Mouse (Mus musculus) neural tube, embryonic 11.5 days (tissue): Measurements from ENCODE around the gene Bmp6. TPM values are rescaled to one million over a fixed set of nuclear protein-coding genes. Genes with fewer than 3 reads are reported as not detected.

ENCODE experiments used
- ATAC-seq: fragments of 200-750 bp; cut with Nextera tagmentation; 2 replicates; pipeline ENCODE4 v1.8.0; 2017; ENCODE audit warnings: moderate number of reproducible peaks, mild to moderate bottlenecking, moderate TSS enrichment, moderate library complexity; ENCODE audit not compliant: insufficient read depth, low FRiP score, low TSS enrichment
- DNase-seq: peaks from one replicate; pipeline ENCODE4 v3.0.0-alpha.2; 2015; ENCODE audit warnings: low spot score
- H3K27ac ChIP-seq: fragments of 300-500 bp; sonication (generic); 2 replicates; pipeline ENCODE4 v1.5.1; 2014; ENCODE audit warnings: low read depth, mild to moderate bottlenecking, low read length
- H3K27me3 ChIP-seq: fragments of 300-500 bp; sonication (generic); 2 replicates; pipeline ENCODE4 v1.6.1; 2014; ENCODE audit warnings: mild to moderate bottlenecking, low read length, mixed read lengths; ENCODE audit not compliant: control insufficient read depth, insufficient read depth
- H3K36me3 ChIP-seq: fragments of 300-500 bp; sonication (generic); 2 replicates; pipeline ENCODE4 v1.6.1; 2014; ENCODE audit warnings: mild to moderate bottlenecking, low read length, moderate library complexity, mixed read lengths; ENCODE audit not compliant: control insufficient read depth, insufficient read depth
- H3K4me1 ChIP-seq: fragments of 300-500 bp; sonication (generic); 2 replicates; pipeline ENCODE4 v1.6.1; 2014; ENCODE audit warnings: low read length, mixed read lengths; ENCODE audit not compliant: control insufficient read depth, insufficient read depth
- H3K4me2 ChIP-seq: fragments of 300-500 bp; sonication (generic); 2 replicates; pipeline ENCODE4 v1.6.1; 2014; ENCODE audit warnings: low read depth, mild to moderate bottlenecking, moderate library complexity
- H3K4me3 ChIP-seq: fragments of 300-500 bp; sonication (generic); 2 replicates; pipeline ENCODE4 v1.5.1; 2014; ENCODE audit warnings: low read depth, low read length
- H3K9ac ChIP-seq: fragments of 300-500 bp; sonication (generic); 2 replicates; pipeline ENCODE4 v1.6.1; 2014; ENCODE audit warnings: mild to moderate bottlenecking, low read length
- H3K9me3 ChIP-seq: fragments of 300-500 bp; sonication (generic); 2 replicates; pipeline ENCODE4 v1.6.1; 2016; ENCODE audit warnings: low read length; ENCODE audit not compliant: control insufficient read depth
- WGBS: fragments of 180-500 bp; shearing (Covaris S2); extraction: QIAGEN DNeasy Blood & Tissue Kit; methylation state at CpG from one replicate; pipeline ENCODE4 v1.1.7; 2014; 5-methylcytosine and 5-hydroxymethylcytosine counted together
- polyA plus RNA-seq: library from polyadenylated mRNA; unstranded; fragments of >200 nt; fragmentation: Nextera tagmentation; extraction: Ambion mirVana; gene quantifications from 2 replicates; pipeline ENCODE4 v1.2.1, GENCODE M21; 2014

Bmp6 gene
- polyA plus RNA-seq, 1 experiment from 2014 or later = 2.2 TPM

DNA sequence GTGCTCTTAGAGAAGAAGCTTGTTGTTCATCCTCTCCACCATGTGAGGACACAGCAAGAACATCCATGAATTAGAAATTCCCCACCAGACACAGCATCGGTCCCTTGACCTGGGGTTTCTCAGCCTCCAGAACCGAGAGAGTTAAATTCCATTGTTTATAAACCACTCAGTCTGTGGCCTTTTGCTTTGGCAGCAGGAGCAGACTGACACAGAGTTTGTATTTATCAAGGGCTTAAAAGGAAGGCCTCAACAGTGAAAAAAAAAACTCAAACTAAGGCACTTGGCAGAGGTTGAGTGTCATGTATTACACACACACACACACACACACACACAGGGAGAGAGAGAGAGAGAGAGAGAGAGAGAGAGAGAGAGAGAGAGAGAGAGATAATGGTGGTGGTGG, 17.5 kb upstream of the Bmp6 start:
- Histone ChIP-seq H3K36me3 (no peaks in the 10 kb centered on the region), H3K9ac (no peak overlapping the region), H3K4me2 (no peak overlapping the region), H3K4me3 (no peak overlapping the region), H3K27me3 (no peaks in the 10 kb centered on the region), H3K9me3 (no peaks in the 10 kb centered on the region), H3K27ac (no peak overlapping the region), H3K4me1 (no peaks in the 10 kb centered on the region)
- DNase-seq = no peak
- ATAC-seq = no peak
- WGBS = 67% methylated on average over 2 of the region's 2 CpGs

DNA sequence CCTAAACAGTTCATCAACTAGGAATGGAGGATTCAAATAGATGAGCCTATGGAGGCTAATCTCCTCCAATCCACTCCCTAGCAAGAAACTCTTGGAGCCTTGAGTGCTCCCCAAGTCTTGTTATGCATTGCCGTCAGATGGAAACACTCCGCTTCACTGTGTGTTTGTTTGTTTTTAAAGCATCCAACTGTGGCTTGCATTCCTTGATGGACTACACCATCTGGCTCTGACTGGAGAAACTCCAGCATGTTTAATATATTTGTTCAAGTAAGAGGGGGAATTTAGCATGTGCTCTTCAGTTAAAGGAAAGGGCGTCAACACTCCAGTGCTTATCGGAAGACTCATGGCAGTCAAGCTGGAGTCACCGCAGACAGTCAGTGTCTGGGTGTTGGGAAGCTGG, 11.4 kb upstream of the Bmp6 start:
- Histone ChIP-seq H3K9ac (no peak overlapping the region), H3K4me3 (no peak overlapping the region), H3K27me3 (no peaks in the 10 kb centered on the region), H3K36me3 (no peaks in the 10 kb centered on the region), H3K4me2 (no peak overlapping the region), H3K27ac (no peak overlapping the region), H3K4me1 (no peaks in the 10 kb centered on the region), H3K9me3 (no peaks in the 10 kb centered on the region)
- DNase-seq (no peak), ATAC-seq (no peak)
- WGBS = 83% methylated on average over 5 of the region's 5 CpGs

DNA sequence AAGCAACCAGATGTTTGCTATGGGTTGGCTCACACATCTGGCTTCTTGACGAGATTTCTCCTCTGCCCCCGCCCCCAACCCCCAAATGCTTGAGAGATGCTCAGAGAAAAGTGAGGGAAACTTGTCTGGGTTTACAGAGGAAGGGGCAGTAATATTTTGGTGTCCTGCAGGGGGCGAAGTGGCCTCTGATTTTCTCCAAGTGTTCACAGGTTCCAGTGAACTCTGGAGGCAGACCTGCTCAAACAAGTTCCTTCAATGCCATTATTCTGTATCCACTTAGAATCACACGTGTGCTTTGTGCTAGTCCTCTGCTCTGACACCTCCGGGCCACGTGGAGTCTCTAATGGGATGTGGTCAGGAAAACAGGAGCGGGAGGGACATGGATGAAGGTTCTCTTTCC, 2.3 kb upstream of the Bmp6 start:
- Histone ChIP-seq H3K27me3 (peaks cover 40% of the 10 kb centered on the region), H3K36me3 (no peaks in the 10 kb centered on the region), H3K4me3 (no peak overlapping the region), H3K9me3 (no peaks in the 10 kb centered on the region), H3K4me2 (no peak overlapping the region), H3K4me1 (peaks cover 9% of the 10 kb centered on the region; the same call in 1 of the 2 replicates), H3K27ac (no peak overlapping the region), H3K9ac (no peak overlapping the region)
- DNase-seq (peak; percentile 62), ATAC-seq (no peak)
- 32% methylated on average over 7 of the region's 7 CpGs for WGBS

- Histone ChIP-seq H3K4me2 (no peak overlapping the region), H3K36me3 (no peaks in the 10 kb centered on the region), H3K4me3 (no peak overlapping the region), H3K27me3 (peaks cover 45% of the 10 kb centered on the region), H3K9ac (no peak overlapping the region), H3K9me3 (no peaks in the 10 kb centered on the region), H3K4me1 (peaks cover 9% of the 10 kb centered on the region; the same call in 1 of the 2 replicates), H3K27ac (no peak overlapping the region)
- 71% methylated on average over 2 of the region's 2 CpGs for whole genome bisulfite sequencing
- ATAC-seq (no peak), DNase-seq (no peak)
These were observed 1.7 kb upstream of the Bmp6 start for GRCm38 (mm10) chr13:38343202-38343601.

GRCm38 (mm10) chr13:38345431-38345820, 519 bp downstream of the Bmp6 start:
- peaks cover 45% of the 10 kb centered on the region for H3K27me3 ChIP-seq
- peak overlapping the region; percentile 10; the same call in 1 of the 2 replicates for H3K9ac ChIP-seq
- no peaks in the 10 kb centered on the region for H3K9me3 ChIP-seq
- WGBS = 0% methylated on average over 32 of the region's 32 CpGs
- H3K4me3 ChIP-seq = peak overlapping the region; percentile 42
- H3K4me2 ChIP-seq = peak overlapping the region; percentile 78
- no peak; the same call in 1 of the 2 replicates for ATAC-seq
- H3K36me3 ChIP-seq = no peaks in the 10 kb centered on the region
- no peak overlapping the region for H3K27ac ChIP-seq
- peak; percentile 21 for DNase-seq
- H3K4me1 ChIP-seq = peaks cover 9% of the 10 kb centered on the region; the same call in 1 of the 2 replicates

DNA sequence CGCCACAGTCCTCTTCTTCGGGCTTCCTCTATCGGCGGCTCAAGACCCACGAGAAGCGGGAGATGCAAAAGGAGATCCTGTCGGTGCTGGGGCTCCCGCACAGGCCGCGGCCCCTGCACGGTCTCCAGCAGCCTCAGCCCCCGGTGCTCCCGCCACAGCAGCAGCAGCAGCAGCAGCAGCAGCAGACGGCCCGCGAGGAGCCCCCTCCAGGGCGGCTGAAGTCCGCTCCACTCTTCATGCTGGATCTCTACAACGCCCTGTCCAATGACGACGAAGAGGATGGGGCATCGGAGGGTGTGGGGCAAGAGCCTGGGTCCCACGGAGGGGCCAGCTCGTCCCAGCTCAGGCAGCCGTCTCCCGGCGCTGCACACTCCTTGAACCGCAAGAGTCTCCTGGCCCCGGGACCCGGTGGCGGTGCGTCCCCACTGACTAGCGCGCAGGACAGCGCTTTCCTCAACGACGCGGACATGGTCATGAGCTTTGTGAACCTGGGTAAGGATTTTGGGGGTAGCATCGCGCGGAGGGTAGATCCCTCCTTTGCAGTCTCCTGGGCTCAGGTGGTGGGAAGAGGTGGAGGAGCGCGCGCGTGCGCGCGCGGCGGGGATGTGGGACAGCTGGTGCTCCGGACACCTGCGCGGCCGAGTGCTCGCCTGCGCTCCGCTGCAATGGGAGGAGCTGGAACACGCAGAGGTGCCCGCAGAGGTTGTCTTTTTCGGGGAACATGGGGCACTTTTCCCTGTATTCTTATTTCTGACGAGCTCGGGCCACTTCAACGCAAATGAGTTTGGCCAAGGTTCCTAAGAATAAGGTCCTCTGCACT, 1.4 kb downstream of the Bmp6 start:
- Histone ChIP-seq H3K27me3 (peaks cover 45% of the 10 kb centered on the region), H3K27ac (no peak overlapping the region), H3K9me3 (no peaks in the 10 kb centered on the region), H3K9ac (no peak overlapping the region), H3K4me2 (peak overlapping the region; percentile 78), H3K4me1 (peaks cover 9% of the 10 kb centered on the region; the same call in 1 of the 2 replicates), H3K4me3 (peak overlapping the region; percentile 42), H3K36me3 (no peaks in the 10 kb centered on the region)
- under 1% methylated on average over 57 of the region's 63 CpGs for WGBS
- ATAC-seq (peak; percentile 14; the same call in 1 of the 2 replicates), DNase-seq (peak; percentile 44)

DNA sequence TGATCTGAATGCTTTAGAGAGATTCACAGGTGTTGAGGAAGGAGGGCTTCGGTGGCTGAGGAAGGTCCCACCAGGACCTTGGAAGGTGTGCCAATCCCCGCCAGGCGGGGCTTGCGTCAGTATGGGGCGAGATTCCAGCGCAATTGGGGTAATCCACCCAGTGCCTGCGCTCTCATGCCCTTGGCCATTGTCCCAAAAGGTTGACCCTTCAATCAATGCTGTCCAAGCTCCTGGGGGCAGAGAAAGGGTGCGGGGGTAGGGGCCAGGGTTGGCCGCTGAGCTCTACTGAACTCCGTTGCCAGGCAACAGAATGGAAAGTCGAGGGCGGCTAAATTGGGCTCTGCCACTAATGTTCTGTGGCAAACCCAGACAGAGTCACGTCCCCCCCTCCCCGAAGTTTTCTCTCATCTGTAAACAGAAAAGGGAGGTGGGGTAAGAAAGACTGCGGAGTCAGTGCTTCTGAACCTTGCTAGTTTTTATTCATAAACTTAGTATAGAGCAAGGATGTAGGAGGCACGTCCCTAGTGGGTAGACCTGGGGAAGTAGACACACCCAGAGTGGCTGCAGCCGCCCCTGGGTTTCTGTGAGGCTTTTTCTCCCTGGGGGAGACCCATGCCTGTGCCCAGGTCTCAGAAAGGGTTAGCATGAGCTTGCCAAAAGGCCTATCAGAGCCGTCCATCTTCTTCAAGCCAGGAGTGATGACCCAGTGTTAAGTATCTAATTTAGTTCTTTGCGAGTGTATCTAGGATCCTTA, 2.3 kb downstream of the Bmp6 start:
- DNase-seq = no peak
- Histone ChIP-seq H3K27me3 (peaks cover 45% of the 10 kb centered on the region), H3K9ac (no peak overlapping the region)

GRCm38 (mm10) chr13:38347775-38348135, 2.8 kb downstream of the Bmp6 start:
- DNase-seq (no peak), ATAC-seq (no peak)
- Histone ChIP-seq H3K4me2 (no peak overlapping the region), H3K4me1 (peaks cover 9% of the 10 kb centered on the region; the same call in 1 of the 2 replicates), H3K27me3 (peaks cover 45% of the 10 kb centered on the region), H3K27ac (no peak overlapping the region), H3K9ac (no peak overlapping the region), H3K9me3 (no peaks in the 10 kb centered on the region), H3K36me3 (no peaks in the 10 kb centered on the region), H3K4me3 (no peak overlapping the region)
- 22% methylated on average over 5 of the region's 5 CpGs for WGBS

More for the DNA sequence above, 2.3 kb downstream of the Bmp6 start:
- H3K36me3 ChIP-seq = no peaks in the 10 kb centered on the region
- peak overlapping the region; percentile 78 for H3K4me2 ChIP-seq
- peak overlapping the region; percentile 42 for H3K4me3 ChIP-seq
- no peaks in the 10 kb centered on the region for H3K9me3 ChIP-seq
- no peak; the same call in 1 of the 2 replicates for ATAC-seq
- H3K4me1 ChIP-seq = peaks cover 9% of the 10 kb centered on the region; the same call in 1 of the 2 replicates
- WGBS = 6% methylated on average over 19 of the region's 19 CpGs
- no peak overlapping the region for H3K27ac ChIP-seq
